Mouse (Mus musculus) neural tube, embryonic 11.5 days (tissue): ENCODE measurements around the gene Sptbn4. TPM values are rescaled to one million over a fixed set of nuclear protein-coding genes. Genes with fewer than 3 reads are reported as not detected.

Experiments
- ATAC-seq: fragments of 200-750 bp; cut with Nextera tagmentation; 2 replicates; pipeline ENCODE4 v1.8.0; 2017; ENCODE audit warnings: moderate number of reproducible peaks, mild to moderate bottlenecking, moderate TSS enrichment, moderate library complexity; ENCODE audit not compliant: insufficient read depth, low FRiP score, low TSS enrichment
- DNase-seq: peaks from one replicate; pipeline ENCODE4 v3.0.0-alpha.2; 2015; ENCODE audit warnings: low spot score
- H3K27ac ChIP-seq: fragments of 300-500 bp; sonication (generic); 2 replicates; pipeline ENCODE4 v1.5.1; 2014; ENCODE audit warnings: low read depth, mild to moderate bottlenecking, low read length
- H3K27me3 ChIP-seq: fragments of 300-500 bp; sonication (generic); 2 replicates; pipeline ENCODE4 v1.6.1; 2014; ENCODE audit warnings: mild to moderate bottlenecking, low read length, mixed read lengths; ENCODE audit not compliant: control insufficient read depth, insufficient read depth
- H3K36me3 ChIP-seq: fragments of 300-500 bp; sonication (generic); 2 replicates; pipeline ENCODE4 v1.6.1; 2014; ENCODE audit warnings: mild to moderate bottlenecking, low read length, moderate library complexity, mixed read lengths; ENCODE audit not compliant: control insufficient read depth, insufficient read depth
- H3K4me1 ChIP-seq: fragments of 300-500 bp; sonication (generic); 2 replicates; pipeline ENCODE4 v1.6.1; 2014; ENCODE audit warnings: low read length, mixed read lengths; ENCODE audit not compliant: control insufficient read depth, insufficient read depth
- H3K4me2 ChIP-seq: fragments of 300-500 bp; sonication (generic); 2 replicates; pipeline ENCODE4 v1.6.1; 2014; ENCODE audit warnings: low read depth, mild to moderate bottlenecking, moderate library complexity
- H3K4me3 ChIP-seq: fragments of 300-500 bp; sonication (generic); 2 replicates; pipeline ENCODE4 v1.5.1; 2014; ENCODE audit warnings: low read depth, low read length
- H3K9ac ChIP-seq: fragments of 300-500 bp; sonication (generic); 2 replicates; pipeline ENCODE4 v1.6.1; 2014; ENCODE audit warnings: mild to moderate bottlenecking, low read length
- H3K9me3 ChIP-seq: fragments of 300-500 bp; sonication (generic); 2 replicates; pipeline ENCODE4 v1.6.1; 2016; ENCODE audit warnings: low read length; ENCODE audit not compliant: control insufficient read depth
- WGBS: fragments of 180-500 bp; shearing (Covaris S2); extraction: QIAGEN DNeasy Blood & Tissue Kit; methylation state at CpG from one replicate; pipeline ENCODE4 v1.1.7; 2014; 5-methylcytosine and 5-hydroxymethylcytosine counted together
- polyA plus RNA-seq: library from polyadenylated mRNA; unstranded; fragments of >200 nt; fragmentation: Nextera tagmentation; extraction: Ambion mirVana; gene quantifications from 2 replicates; pipeline ENCODE4 v1.2.1, GENCODE M21; 2014

Sptbn4 gene
- polyA plus RNA-seq, 1 experiment from 2014 or later: 0.34 TPM

DNA sequence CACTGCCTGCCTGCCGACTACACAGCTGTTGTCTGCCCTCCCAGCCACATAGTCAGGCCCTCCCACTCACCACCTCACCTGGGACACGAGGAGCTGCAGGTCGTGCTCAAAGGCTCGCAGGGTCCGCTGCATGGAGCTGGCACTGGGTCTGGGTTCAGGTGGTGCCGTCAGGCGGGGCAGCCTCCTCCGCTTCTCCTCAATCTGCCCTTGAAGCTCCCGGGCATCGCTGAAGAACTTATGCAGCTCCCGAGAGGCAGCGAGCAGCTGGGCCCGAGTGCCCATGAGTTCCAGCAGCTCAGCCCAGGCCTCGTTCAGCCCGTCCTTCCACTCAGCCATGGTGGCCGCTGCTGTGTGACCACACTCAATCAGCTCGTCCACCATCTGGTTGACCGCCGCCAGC is 78.4 kb downstream of the Sptbn4 start:
- Histone ChIP-seq H3K9me3 (no peaks in the 10 kb centered on the region), H3K4me2 (no peak overlapping the region), H3K36me3 (no peaks in the 10 kb centered on the region), H3K4me1 (peaks cover 2% of the 10 kb centered on the region; the same call in 1 of the 2 replicates), H3K9ac (no peak overlapping the region), H3K4me3 (no peak overlapping the region), H3K27ac (no peak overlapping the region), H3K27me3 (peaks cover 97% of the 10 kb centered on the region)
- DNase-seq: no peak
- no peak for ATAC-seq
- 82% methylated on average over 19 of the region's 19 CpGs for WGBS

DNA sequence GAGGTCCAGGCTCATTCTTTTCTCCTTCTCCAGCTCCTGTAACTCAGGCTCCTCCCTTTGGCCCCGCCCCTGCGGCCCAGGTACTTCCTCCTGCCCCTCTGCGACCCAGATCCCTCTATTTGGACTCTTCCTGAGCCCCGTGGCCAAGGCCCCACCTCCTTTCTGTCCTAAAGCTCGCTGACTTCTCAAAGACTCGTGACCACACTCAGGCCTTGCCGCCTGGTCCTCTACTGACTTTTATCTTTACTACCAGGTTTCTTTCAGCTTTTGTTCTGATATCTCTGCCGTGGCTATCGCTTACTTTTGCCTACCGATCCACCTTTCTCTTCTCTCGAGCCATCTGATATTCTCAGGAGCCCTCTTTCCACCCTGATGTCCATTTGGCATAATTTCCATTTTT is 79.5 kb downstream of the Sptbn4 start:
- no peak overlapping the region for H3K4me3 ChIP-seq
- no peak overlapping the region for H3K9ac ChIP-seq
- H3K4me2 ChIP-seq: no peak overlapping the region
- peaks cover 2% of the 10 kb centered on the region; the same call in 1 of the 2 replicates for H3K4me1 ChIP-seq
- H3K36me3 ChIP-seq: no peaks in the 10 kb centered on the region
- no peaks in the 10 kb centered on the region for H3K9me3 ChIP-seq
- WGBS: 10% methylated on average over 11 of the region's 11 CpGs
- peaks cover 98% of the 10 kb centered on the region for H3K27me3 ChIP-seq
- no peak overlapping the region for H3K27ac ChIP-seq
- DNase-seq (no peak), ATAC-seq (no peak)

DNA sequence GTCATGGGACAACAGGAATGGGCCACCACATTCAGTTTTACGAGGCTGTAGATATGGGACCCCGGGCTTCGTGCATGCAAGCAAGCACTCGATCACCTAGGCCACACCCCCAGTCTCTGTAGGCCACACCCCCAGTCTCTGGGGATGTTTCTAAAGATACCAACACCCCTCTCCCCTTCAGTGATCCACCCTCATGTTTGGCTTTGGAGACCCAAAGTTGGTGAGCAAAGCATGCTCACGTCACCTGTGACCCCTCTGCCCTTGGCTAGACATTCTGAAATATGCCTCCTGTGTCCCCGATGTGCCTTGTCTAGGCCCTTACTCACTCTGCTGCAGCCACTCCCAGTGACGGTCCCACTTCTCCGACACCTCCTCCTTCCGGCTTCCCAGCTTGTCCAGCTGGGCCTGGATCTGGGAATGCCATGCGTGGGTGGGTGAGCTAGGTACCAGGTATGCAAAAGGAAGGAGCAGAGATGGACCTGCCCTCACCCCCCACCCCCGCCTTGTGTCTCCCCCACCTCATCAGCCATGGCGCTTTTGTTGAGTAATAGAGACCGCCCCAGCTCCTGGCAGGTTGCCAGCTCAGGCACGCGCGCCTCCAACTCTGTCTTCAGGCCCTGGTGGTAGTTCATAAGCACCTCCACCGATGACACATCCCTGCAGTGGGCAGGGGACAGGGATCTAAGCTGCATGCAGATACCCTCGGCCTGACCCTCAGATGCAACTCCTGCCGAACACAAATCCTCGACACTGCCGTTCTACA is 81.2 kb downstream of the Sptbn4 start:
- DNase-seq: no peak
- Histone ChIP-seq H3K36me3 (no peaks in the 10 kb centered on the region), H3K9ac (no peak overlapping the region), H3K9me3 (no peaks in the 10 kb centered on the region), H3K4me2 (no peak overlapping the region), H3K4me3 (no peak overlapping the region), H3K4me1 (no peaks in the 10 kb centered on the region), H3K27ac (no peak overlapping the region), H3K27me3 (peaks cover 89% of the 10 kb centered on the region)
- 45% methylated on average over 21 of the region's 21 CpGs for WGBS
- ATAC-seq: no peak

DNA sequence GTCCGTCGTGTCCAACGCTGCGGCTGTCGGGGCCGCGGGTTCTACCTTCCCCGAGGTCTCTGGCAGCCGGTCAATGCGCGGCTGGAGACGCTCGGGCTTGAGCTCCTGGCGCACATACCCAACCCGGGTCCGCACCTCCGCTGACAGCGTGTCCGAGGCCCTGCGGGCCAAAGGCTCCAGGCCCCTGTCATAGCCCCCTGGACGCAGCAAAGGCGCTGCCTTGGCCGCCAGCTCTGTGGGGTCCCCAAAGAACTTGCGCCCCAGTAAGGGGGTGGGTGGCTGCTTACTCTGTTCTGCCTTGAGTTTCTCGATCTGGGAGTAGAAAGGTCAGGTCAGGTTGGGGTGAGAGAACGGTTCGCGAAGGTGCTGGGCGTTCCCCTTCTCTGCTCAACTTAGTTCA is 83.1 kb downstream of the Sptbn4 start:
- no peak for DNase-seq
- Histone ChIP-seq H3K4me3 (peak overlapping the region; percentile 6; the same call in 1 of the 2 replicates), H3K27me3 (peaks cover 70% of the 10 kb centered on the region), H3K4me2 (no peak overlapping the region), H3K27ac (no peak overlapping the region), H3K4me1 (no peaks in the 10 kb centered on the region), H3K9ac (no peak overlapping the region), H3K9me3 (no peaks in the 10 kb centered on the region), H3K36me3 (no peaks in the 10 kb centered on the region)
- 3% methylated on average over 29 of the region's 29 CpGs for WGBS
- no peak for ATAC-seq

DNA sequence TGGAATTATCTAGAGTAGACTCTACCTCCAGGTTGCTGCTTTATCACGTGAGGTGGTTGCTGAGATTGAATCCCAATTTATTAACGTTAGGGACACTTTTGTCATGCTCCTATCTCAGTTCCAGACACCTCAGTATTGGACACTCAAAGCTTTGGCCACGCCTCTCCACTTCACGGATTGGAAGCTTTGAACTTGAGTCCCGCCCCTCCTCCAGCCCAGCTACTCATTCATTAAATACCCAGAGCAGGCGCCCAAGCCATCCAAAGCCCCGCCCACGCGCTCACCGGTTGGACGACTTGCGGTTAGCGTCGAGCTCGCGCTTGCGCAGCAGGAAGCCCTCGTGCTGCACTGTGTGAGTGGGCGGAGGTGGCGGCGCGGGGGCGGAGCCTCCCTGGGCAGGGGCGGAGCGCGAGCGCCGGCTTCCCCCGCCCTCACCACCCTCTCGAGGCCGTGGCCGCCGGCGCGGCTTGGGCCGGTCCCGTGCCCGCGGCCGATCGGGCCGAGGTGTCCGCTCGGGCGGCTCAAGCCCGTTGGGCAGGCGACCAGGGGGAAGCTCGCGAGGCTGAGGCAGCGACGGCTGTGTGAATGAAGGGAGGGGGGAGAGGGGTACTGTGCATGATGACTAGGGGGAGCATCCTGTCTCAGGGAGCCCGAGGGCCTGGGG is 86.1 kb downstream of the Sptbn4 start:
- no peaks in the 10 kb centered on the region; the same call in 1 of the 2 replicates for H3K4me1 ChIP-seq
- DNase-seq (peak; percentile 100), ATAC-seq (peak; percentile 92)
- peak overlapping the region; percentile 42 for H3K4me3 ChIP-seq
- H3K9ac ChIP-seq: peak overlapping the region; percentile 56
- H3K4me2 ChIP-seq: peak overlapping the region; percentile 71
- no peaks in the 10 kb centered on the region for H3K36me3 ChIP-seq
- H3K27me3 ChIP-seq: peaks cover 62% of the 10 kb centered on the region
- WGBS: under 1% methylated on average over 50 of the region's 52 CpGs
- H3K9me3 ChIP-seq: no peaks in the 10 kb centered on the region
- no peak overlapping the region for H3K27ac ChIP-seq

DNA sequence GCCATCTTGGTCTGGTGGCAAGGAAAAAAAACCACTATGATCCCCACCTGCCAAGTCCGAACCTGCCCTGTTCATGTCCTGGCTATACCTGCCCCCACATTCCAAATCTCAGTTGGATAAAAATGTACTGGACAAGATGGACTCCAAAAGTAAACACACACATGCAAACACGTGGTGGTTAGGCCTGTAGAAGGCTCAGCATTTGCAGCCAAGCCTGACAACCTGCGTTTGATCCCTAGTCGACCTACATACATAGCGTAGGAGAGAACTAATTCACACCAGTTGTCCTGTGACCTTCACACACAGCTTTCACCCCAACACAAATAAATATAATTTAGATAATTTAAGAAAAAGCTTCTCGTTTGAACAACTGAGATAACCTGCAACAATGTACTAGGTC is 86.7 kb downstream of the Sptbn4 start:
- Histone ChIP-seq H3K27me3 (peaks cover 56% of the 10 kb centered on the region), H3K9ac (no peak overlapping the region), H3K4me1 (no peaks in the 10 kb centered on the region; the same call in 1 of the 2 replicates), H3K36me3 (no peaks in the 10 kb centered on the region), H3K27ac (no peak overlapping the region), H3K4me2 (peak overlapping the region; percentile 71), H3K9me3 (no peaks in the 10 kb centered on the region), H3K4me3 (peak overlapping the region; percentile 8)
- ATAC-seq (no peak), DNase-seq (no peak)
- 55% methylated on average over 6 of the region's 6 CpGs for WGBS

DNA sequence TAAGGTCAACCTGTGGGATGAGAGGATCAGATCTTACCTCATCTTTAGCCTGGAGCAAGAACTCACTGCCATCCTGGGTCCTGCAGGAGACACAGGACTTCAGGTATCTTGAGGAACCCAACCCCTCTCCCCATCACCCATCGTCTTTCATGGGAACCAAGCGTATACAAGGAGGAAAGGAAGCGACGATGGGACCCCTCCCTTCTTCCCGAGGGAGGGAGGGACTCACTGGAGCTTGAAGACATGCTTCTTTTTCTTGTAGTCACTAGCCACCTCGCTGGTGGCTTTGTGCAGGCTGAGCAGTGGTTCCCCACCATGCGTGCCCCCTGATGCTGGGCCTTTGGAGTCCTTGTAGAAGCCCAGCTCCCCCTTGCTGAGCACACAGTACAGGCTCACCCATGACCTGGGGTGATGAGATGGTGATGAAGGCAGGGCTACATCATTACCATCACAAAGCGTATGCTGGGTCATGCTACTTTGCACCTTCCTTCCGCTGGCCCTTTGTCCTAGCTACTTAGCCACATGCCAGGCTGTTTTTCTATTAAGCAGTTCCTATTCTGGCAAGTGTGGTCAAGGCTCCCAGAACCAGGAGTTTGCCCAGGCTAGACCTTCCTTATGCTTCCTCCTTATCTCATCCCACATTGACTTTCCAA is 87.7 kb downstream of the Sptbn4 start:
- H3K27me3 ChIP-seq: peaks cover 47% of the 10 kb centered on the region
- no peak overlapping the region for H3K27ac ChIP-seq
- no peaks in the 10 kb centered on the region for H3K36me3 ChIP-seq
- no peaks in the 10 kb centered on the region for H3K9me3 ChIP-seq
- 86% methylated on average over 9 of the region's 9 CpGs for WGBS
- DNase-seq (no peak), ATAC-seq (no peak)
- no peak overlapping the region for H3K4me2 ChIP-seq
- no peak overlapping the region for H3K9ac ChIP-seq
- no peak overlapping the region for H3K4me3 ChIP-seq
- H3K4me1 ChIP-seq: peaks cover under 1% of the 10 kb centered on the region; the same call in 1 of the 2 replicates

DNA sequence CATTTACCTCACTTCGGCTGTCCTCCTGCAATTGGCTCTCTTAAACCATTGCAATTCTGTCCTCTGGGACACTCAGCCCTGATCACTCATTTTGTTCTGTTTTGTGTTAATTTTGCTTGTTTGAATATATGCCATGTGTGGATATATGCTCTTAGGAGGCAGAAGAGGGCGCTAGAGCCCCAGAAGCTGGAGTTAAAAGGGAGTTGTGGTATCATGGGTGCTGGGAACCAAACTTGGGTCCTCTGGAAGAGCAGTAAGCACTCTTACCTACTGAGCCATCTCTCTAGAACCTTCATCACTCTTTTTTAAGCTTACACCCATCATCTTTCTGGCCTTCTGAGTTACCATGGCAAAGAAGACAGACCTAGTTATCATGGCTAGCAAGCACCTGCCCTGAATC is 88.3 kb downstream of the Sptbn4 start:
- ATAC-seq (no peak), DNase-seq (no peak)
- 71% methylated on average over 2 of the region's 2 CpGs for WGBS
- Histone ChIP-seq H3K27me3 (peaks cover 42% of the 10 kb centered on the region), H3K4me1 (peaks cover 6% of the 10 kb centered on the region; the same call in 1 of the 2 replicates), H3K9me3 (no peaks in the 10 kb centered on the region), H3K4me2 (no peak overlapping the region), H3K36me3 (no peaks in the 10 kb centered on the region), H3K27ac (no peak overlapping the region), H3K9ac (no peak overlapping the region), H3K4me3 (no peak overlapping the region)
